Mouse (Mus musculus) MEL (cell line): ENCODE results near the gene Tmod1. TPM values are rescaled to one million over a fixed set of nuclear protein-coding genes. Genes with fewer than 3 reads are reported as not detected.
A peak's percentile ranks its signal among the peaks of the same experiment; 100 is the strongest.

Source experiments
- DNase-seq: peaks from one replicate; pipeline ENCODE4 v3.0.0; 2011; ENCODE audit warnings: low read depth, low spot score
- H3K27ac ChIP-seq: 2 replicates; pipeline ENCODE4 v1.5.1; 2012; ENCODE audit warnings: low read depth, mild to moderate bottlenecking, control low read depth, low read length, moderate library complexity; ENCODE audit not compliant: control insufficient read depth
- H3K27me3 ChIP-seq, 2 experiments: fragments of 150-350 bp in 1 of 2; sonication (generic) in 1 of 2; 2 replicates each; pipeline ENCODE4 v1.6.1; 2012; ENCODE audit warnings: low read length in 2 of 2, mild to moderate bottlenecking in 2 of 2, improper control_type of control experiment in 1 of 2, moderate library complexity in 1 of 2; ENCODE audit not compliant: insufficient read depth in 2 of 2, control insufficient read depth in 1 of 2
- H3K36me3 ChIP-seq, 2 experiments: 2 replicates each; pipeline ENCODE4 v1.6.1; 2012 to 2014; ENCODE audit warnings: low read length in 2 of 2, improper control_type of control experiment in 1 of 2, inconsistent platforms in 1 of 2, mild to moderate bottlenecking in 1 of 2; ENCODE audit not compliant: insufficient read depth in 2 of 2, control insufficient read depth in 1 of 2
- H3K4me1 ChIP-seq, 2 experiments: fragments of 150-350 bp in 1 of 2; sonication (generic) in 1 of 2; 2 replicates each; pipeline ENCODE4 v1.6.1; 2012; ENCODE audit warnings: low read length in 2 of 2, improper control_type of control experiment in 1 of 2, mild to moderate bottlenecking in 1 of 2; ENCODE audit not compliant: insufficient read depth in 2 of 2, control insufficient read depth in 1 of 2
- H3K4me3 ChIP-seq, 2 experiments: fragments of 150-350 bp in 1 of 2; sonication (generic) in 1 of 2; 2 replicates each; pipeline ENCODE4 v1.5.1; 2012; ENCODE audit warnings: low read depth in 2 of 2, low read length in 2 of 2, mild to moderate bottlenecking in 2 of 2, moderate library complexity in 2 of 2, control low read depth in 1 of 2, improper control_type of control experiment in 1 of 2; ENCODE audit not compliant: control insufficient read depth in 1 of 2, insufficient read depth in 1 of 2
- H3K79me2 ChIP-seq: 2 replicates; pipeline ENCODE4 v1.6.1; 2012; ENCODE audit warnings: mild to moderate bottlenecking, low read length, moderate library complexity; ENCODE audit not compliant: control insufficient read depth, poor library complexity, insufficient read depth
- H3K9ac ChIP-seq: 2 replicates; pipeline ENCODE4 v1.6.1; 2012; ENCODE audit warnings: low read depth, mild to moderate bottlenecking, control low read depth, low read length, moderate library complexity; ENCODE audit not compliant: control insufficient read depth, poor library complexity, severe bottlenecking
- H3K9me3 ChIP-seq: fragments of 150-350 bp; sonication (generic); replicated peaks from 2 replicates; pipeline ENCODE4 v1.6.1; 2012; ENCODE audit warnings: mild to moderate bottlenecking, low read length, improper control_type of control experiment, moderate library complexity; ENCODE audit not compliant: insufficient read depth
- BHLHE40 ChIP-seq: IDR thresholded peaks from 2 replicates; pipeline ENCODE4 v1.6.1; 2012; ENCODE audit warnings: low read depth, mild to moderate bottlenecking, inconsistent platforms, low read length, improper control_type of control experiment, borderline replicate concordance
- CHD1 ChIP-seq: IDR thresholded peaks from 2 replicates; pipeline ENCODE4 v1.6.1; 2012; ENCODE audit warnings: low read depth, mild to moderate bottlenecking, inconsistent platforms, low read length, improper control_type of control experiment
- E2F4 ChIP-seq: IDR thresholded peaks from 2 replicates; pipeline ENCODE4 v1.6.1; 2011; ENCODE audit warnings: low read depth, low read length, improper control_type of control experiment, borderline replicate concordance
- EP300 ChIP-seq, 2 experiments: IDR thresholded peaks; 2 replicates each; pipeline ENCODE4 v1.6.1; 2011; ENCODE audit warnings: improper control_type of control experiment in 2 of 2, low read length in 2 of 2, low read depth in 1 of 2, mild to moderate bottlenecking in 1 of 2
- ETS1 ChIP-seq: IDR thresholded peaks from 2 replicates; pipeline ENCODE4 v1.6.1; 2012; ENCODE audit warnings: low read depth, mild to moderate bottlenecking, inconsistent platforms, low read length, improper control_type of control experiment, moderate library complexity
- GABPA ChIP-seq: IDR thresholded peaks from 2 replicates; pipeline ENCODE4 v1.6.1; 2012; ENCODE audit warnings: low read depth, mild to moderate bottlenecking, inconsistent platforms, low read length, improper control_type of control experiment, moderate library complexity
- JUND ChIP-seq: IDR thresholded peaks from 2 replicates; pipeline ENCODE4 v1.6.1; 2011; ENCODE audit warnings: low read depth, mild to moderate bottlenecking, improper control_type of control experiment, low read length
- KAT2A ChIP-seq: conservative IDR thresholded peaks from 2 replicates; pipeline ENCODE4 v1.6.1; 2012; ENCODE audit warnings: low read depth, low read length, improper control_type of control experiment, inconsistent platforms
- MAX ChIP-seq: IDR thresholded peaks from 2 replicates; pipeline ENCODE4 v1.6.1; 2011; ENCODE audit warnings: low read length, improper control_type of control experiment
- MEF2A ChIP-seq: IDR thresholded peaks from 2 replicates; pipeline ENCODE4 v1.6.1; 2014; ENCODE audit warnings: low read depth, mild to moderate bottlenecking, inconsistent platforms, low read length, improper control_type of control experiment; ENCODE audit not compliant: poor library complexity, insufficient replicate concordance, severe bottlenecking; ENCODE audit errors: extremely low read depth
- MYB ChIP-seq: IDR thresholded peaks from 2 replicates; pipeline ENCODE4 v1.6.1; 2011; ENCODE audit warnings: mild to moderate bottlenecking, low read depth, low read length, improper control_type of control experiment
- MYC ChIP-seq: IDR thresholded peaks from 2 replicates; pipeline ENCODE4 v1.6.1; 2011; ENCODE audit warnings: low read depth, mild to moderate bottlenecking, low read length, improper control_type of control experiment, moderate library complexity
- NELFE ChIP-seq: IDR thresholded peaks from 2 replicates; pipeline ENCODE4 v1.6.1; 2011; ENCODE audit warnings: low read depth, low read length, improper control_type of control experiment
- POLR2A ChIP-seq, 2 experiments: IDR thresholded peaks; 2 replicates each; pipeline ENCODE4 v1.6.1; 2011 to 2012; ENCODE audit warnings: low read length in 2 of 2, mild to moderate bottlenecking in 2 of 2, control low read depth in 1 of 2, improper control_type of control experiment in 1 of 2, low read depth in 1 of 2, moderate library complexity in 1 of 2; ENCODE audit not compliant: control insufficient read depth in 1 of 2, insufficient read depth in 1 of 2, poor library complexity in 1 of 2
- POLR2AphosphoS5 ChIP-seq: IDR thresholded peaks from 2 replicates; pipeline ENCODE4 v1.6.1; 2012; ENCODE audit warnings: low read depth, borderline replicate concordance, mild to moderate bottlenecking, inconsistent platforms, low read length, moderate library complexity, mixed read lengths
- RAD21 ChIP-seq: IDR thresholded peaks from 2 replicates; pipeline ENCODE4 v1.6.1; 2011; ENCODE audit warnings: mild to moderate bottlenecking, low read depth, low read length, improper control_type of control experiment
- RCOR1 ChIP-seq: IDR thresholded peaks from 2 replicates; pipeline ENCODE4 v1.6.1; 2012; ENCODE audit warnings: low read depth, mild to moderate bottlenecking, inconsistent platforms, low read length, improper control_type of control experiment
- SIN3A ChIP-seq: IDR thresholded peaks from 2 replicates; pipeline ENCODE4 v1.6.1; 2012; ENCODE audit warnings: low read length, improper control_type of control experiment, inconsistent platforms
- UBTF ChIP-seq: IDR thresholded peaks from 2 replicates; pipeline ENCODE4 v1.6.1; 2012; ENCODE audit warnings: low read depth, mild to moderate bottlenecking, inconsistent platforms, low read length, improper control_type of control experiment, moderate library complexity, borderline replicate concordance; ENCODE audit not compliant: insufficient read depth
- USF2 ChIP-seq, 2 experiments: IDR thresholded peaks; 2 replicates each; pipeline ENCODE4 v1.6.1; 2011 to 2012; ENCODE audit warnings: improper control_type of control experiment in 2 of 2, low read length in 2 of 2, borderline replicate concordance in 1 of 2, inconsistent platforms in 1 of 2, low read depth in 1 of 2, mild to moderate bottlenecking in 1 of 2; ENCODE audit not compliant: insufficient read depth in 1 of 2
- ZC3H11A ChIP-seq: IDR thresholded peaks from 2 replicates; pipeline ENCODE4 v1.6.1; 2012; ENCODE audit warnings: low read depth, mild to moderate bottlenecking, inconsistent platforms, low read length, improper control_type of control experiment
- ZNF384 ChIP-seq: IDR thresholded peaks from 2 replicates; pipeline ENCODE4 v1.6.1; 2012; ENCODE audit warnings: low read depth, mild to moderate bottlenecking, inconsistent platforms, low read length, improper control_type of control experiment
- polyA plus RNA-seq, 2 experiments: library from polyadenylated mRNA; stranded (reverse) in 1 of 2; unstranded in 1 of 2; fragments of >175 nt in 1 of 2; fragments of >200 nt in 1 of 2; gene quantifications; 2 replicates each; pipeline versions ENCODE4 v1.2.1 to v1.2.4; 2012; ENCODE audit warnings: low replicate concordance in 2 of 2, low read depth in 1 of 2; ENCODE audit not compliant: insufficient read length in 2 of 2, insufficient read depth in 1 of 2, missing spikeins in 1 of 2
- total RNA-seq: library from RNA; depleted of rRNA; stranded (reverse); fragments of 300-350 nt; gene quantifications from 2 replicates; pipeline ENCODE4 v1.2.3, GENCODE M21; 2012

Gene Tmod1
- total and polyA plus RNA-seq, 3 experiments = 2.3 to 8.1 TPM; not detected in 1

DNA sequence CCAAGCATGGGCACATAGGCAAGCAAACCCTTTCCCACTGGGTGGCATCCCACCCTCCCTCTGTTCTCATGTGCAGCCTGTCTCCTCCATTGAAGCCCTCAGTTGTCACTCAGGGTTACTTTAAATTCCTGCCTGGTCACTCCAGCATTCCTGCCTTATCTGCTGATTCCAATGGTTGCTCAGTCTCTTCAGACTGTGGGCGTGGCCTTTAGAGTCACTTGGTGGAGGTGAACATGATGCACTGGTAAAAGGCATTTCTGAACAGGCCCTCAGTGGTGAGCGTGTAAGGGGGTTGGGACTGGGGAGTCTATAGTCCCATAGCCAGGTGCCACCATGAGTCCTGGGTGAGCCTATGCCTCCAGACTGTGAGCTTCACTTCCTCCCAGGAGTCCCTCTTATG is 5.5 kb upstream of the Tmod1 start:
- no peak overlapping the region for H3K4me3 ChIP-seq
- H3K9me3 ChIP-seq = no peaks in the 10 kb centered on the region
- no peak overlapping the region for H3K27ac ChIP-seq
- H3K79me2 ChIP-seq = no peaks in the 10 kb centered on the region
- H3K4me1 ChIP-seq = peaks cover 0 to 5% of the 10 kb centered on the region in 2 experiments; a peak in 2 of 4 replicates
- H3K27me3 ChIP-seq = no peaks in the 10 kb centered on the region
- no peak for TF ChIP-seq POLR2AphosphoS5
- no peak for TF ChIP-seq GABPA
- TF ChIP-seq CHD1 = no peak
- TF ChIP-seq NELFE = no peak
- TF ChIP-seq ETS1 = no peak
- no peak for TF ChIP-seq KAT2A
- TF ChIP-seq UBTF = no peak
- no peak for TF ChIP-seq BHLHE40
- no peak for TF ChIP-seq RAD21
- TF ChIP-seq SIN3A = no peak
- no peak for TF ChIP-seq MYC
- TF ChIP-seq ZC3H11A = no peak
- no peak for TF ChIP-seq JUND
- no peak for TF ChIP-seq POLR2A (IDR thresholded peaks at IDR 0.05; ENCODE audit: control insufficient read depth in 1 of 2, insufficient read depth in 1 of 2, low read depth in 1 of 2, low read length in 2 of 2, poor library complexity in 1 of 2)
- TF ChIP-seq E2F4 = no peak
- no peak for TF ChIP-seq ZNF384
- TF ChIP-seq MAX = no peak
- no peak for TF ChIP-seq EP300 (IDR thresholded peaks at IDR 0.05; ENCODE audit: low read depth in 1 of 2, low read length in 2 of 2)
- TF ChIP-seq MYB = no peak
- no peak for DNase-seq
- H3K9ac ChIP-seq = no peak overlapping the region
- peaks cover 0 to 3% of the 10 kb centered on the region in 2 experiments; a peak in 2 of 4 replicates for H3K36me3 ChIP-seq

DNA sequence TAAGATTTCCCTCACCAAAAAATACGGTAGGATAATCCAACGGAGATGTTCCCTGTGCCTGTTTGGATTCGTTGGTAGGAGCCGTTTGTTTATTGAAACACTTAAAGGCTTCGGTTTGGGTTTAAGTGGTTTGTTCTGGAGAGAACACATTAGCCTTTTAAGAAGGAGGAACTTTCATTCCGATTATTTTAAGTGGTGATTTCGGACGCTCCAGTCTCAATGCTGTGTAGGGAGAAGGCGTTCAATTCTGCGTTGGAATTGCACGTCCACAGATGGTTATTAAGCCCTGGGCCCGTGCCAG is 194 bp upstream of the Tmod1 start:
- Histone ChIP-seq H3K9me3 (no peaks in the 10 kb centered on the region), H3K4me3 (peak overlapping the region; percentile 45 to 96), H3K27me3 (no peaks in the 10 kb centered on the region), H3K79me2 (no peaks in the 10 kb centered on the region; the same call in 1 of the 2 replicates), H3K4me1 (peaks cover 19 to 21% of the 10 kb centered on the region in 2 experiments), H3K27ac (no peak overlapping the region), H3K9ac (peak overlapping the region; percentile 54), H3K36me3 (peaks cover 0 to 18% of the 10 kb centered on the region in 2 experiments; a peak in 2 of 4 replicates)
- no peak for DNase-seq
- no peak for TF ChIP-seq MAX
- no peak for TF ChIP-seq JUND
- TF ChIP-seq MEF2A = no peak
- TF ChIP-seq RCOR1 = no peak
- TF ChIP-seq USF2 (IDR thresholded peaks at IDR 0.05; ENCODE audit: borderline replicate concordance in 1 of 2, insufficient read depth in 1 of 2, low read depth in 1 of 2, low read length in 2 of 2) = no peak
